Comparison of ENCODE assay signal across 9 mouse cellular contexts in the genomic region with DNA sequence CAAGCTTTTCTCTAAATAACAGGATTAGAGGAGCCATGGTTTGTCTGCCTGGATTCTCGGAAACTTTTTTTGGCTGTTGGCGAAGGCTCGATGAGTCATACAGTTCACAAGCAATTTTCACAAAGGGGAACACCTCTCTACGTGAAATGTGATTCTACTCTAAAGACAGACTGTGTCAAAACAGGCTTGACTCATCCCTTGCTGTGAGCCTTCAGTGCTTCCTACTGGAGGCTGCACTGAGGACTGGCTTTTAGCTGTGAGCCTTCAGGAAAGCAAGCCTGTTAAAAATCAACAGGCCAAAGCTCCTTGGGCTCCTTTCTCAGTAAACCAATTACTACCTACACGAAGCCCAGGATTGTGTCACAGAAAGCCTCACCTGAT.
DNase-seq lines count a peak whose midpoint lies in the region; ATAC-seq lines count a peak whose summit lies in the region.
"Had no signal": no experiment of that assay in that cellular context is flagged by ENCODE, and none has a peak within 500 bp of the region (broad histone marks: within the 10 kb centered on the region; RNA-seq: fewer than 3 reads in every experiment).

No protein-coding gene starts in this region.

- no peak overlapping the region for H3K4me3 ChIP-seq in limb, embryonic 15.5 days

- 42% methylated on average over 5 of the region's 5 CpGs for WGBS in limb, embryonic 15.5 days

- no peak overlapping the region for H3K4me2 ChIP-seq in limb, embryonic 15.5 days

- H3K27me3 ChIP-seq in limb, embryonic 15.5 days: no peaks in the 10 kb centered on the region

- no peak overlapping the region for H3K9ac ChIP-seq in limb, embryonic 15.5 days

- H3K27ac ChIP-seq in limb, embryonic 15.5 days: peak overlapping the region; percentile 73
- H3K27ac ChIP-seq: hindbrain, postnatal 0 days had no signal

- intact Hi-C loops in gastrocnemius, postnatal 14 days (cut with DNase I; ENCODE audit: low total_unique reads): no loop called here

- ATAC-seq in limb, embryonic 15.5 days (ENCODE audit: insufficient number of reproducible peaks, low FRiP score, low TSS enrichment, low read depth): peak; percentile 67; the same call in 1 of the 2 replicates
- ATAC-seq: hindbrain, postnatal 0 days had no signal

- peaks cover 10% of the 10 kb centered on the region; the same call in 1 of the 2 replicates for H3K4me1 ChIP-seq in limb, embryonic 15.5 days

- DNase-seq in gastrocnemius, adult 18-20 months (ENCODE audit: low spot score): peak; percentile 32
- no peak for DNase-seq in gastrocnemius, postnatal 14 days
- DNase-seq in MN1 (ENCODE audit: low spot score): peak; percentile 58
- DNase-seq in gastrocnemius, postnatal 25 days: peak; percentile 40
- no peak for DNase-seq in ovary, adult 18-20 months (ENCODE audit: low spot score)
- DNase-seq in spleen, postnatal 10 days (ENCODE audit: low spot score in 2 of 2): no peak
- DNase-seq in cerebellum, postnatal 4 days (ENCODE audit: low spot score in 2 of 2): no peak

- H3K9me3 ChIP-seq in limb, embryonic 15.5 days: no peaks in the 10 kb centered on the region

- H3K36me3 ChIP-seq in limb, embryonic 15.5 days: no peaks in the 10 kb centered on the region

Comparison
In these comparisons a context has a peak if more than half of its experiments do, and no peak if none do; other contexts are left out.
1. DNase-seq: peak in gastrocnemius, adult 18-20 months (single experiment), MN1 (single experiment) and gastrocnemius, postnatal 25 days (single experiment); none in gastrocnemius, postnatal 14 days (single experiment), ovary, adult 18-20 months (single experiment), spleen, postnatal 10 days (0 of 2) and cerebellum, postnatal 4 days (0 of 2).